Mouse (Mus musculus) limb, embryonic 13.5 days (tissue): ENCODE data around the gene Ube2m. TPM values are rescaled to one million over a fixed set of nuclear protein-coding genes. Genes with fewer than 3 reads are reported as not detected.

Experiments used
- ATAC-seq: fragments of 200-750 bp; cut with Nextera tagmentation; 2 replicates; pipeline ENCODE4 v1.8.0; 2017; ENCODE audit warnings: low read depth, moderate number of reproducible peaks, moderate TSS enrichment; ENCODE audit not compliant: low FRiP score
- H3K27ac ChIP-seq: fragments of 300-500 bp; sonication (generic); 2 replicates; pipeline ENCODE4 v1.5.1; 2015; ENCODE audit warnings: inconsistent platforms, mild to moderate bottlenecking, moderate library complexity
- H3K27me3 ChIP-seq: fragments of 300-500 bp; sonication (generic); 2 replicates; pipeline ENCODE4 v1.6.1; 2015; ENCODE audit warnings: mild to moderate bottlenecking, inconsistent platforms
- H3K36me3 ChIP-seq: fragments of 300-500 bp; sonication (generic); 2 replicates; pipeline ENCODE4 v1.6.1; 2015; ENCODE audit warnings: inconsistent platforms, mild to moderate bottlenecking, moderate library complexity
- H3K4me1 ChIP-seq: fragments of 300-500 bp; sonication (generic); 2 replicates; pipeline ENCODE4 v1.6.1; 2015; ENCODE audit warnings: inconsistent platforms
- H3K4me2 ChIP-seq: fragments of 300-500 bp; sonication (generic); replicated peaks from 2 replicates; pipeline ENCODE4 v1.6.1; 2015; ENCODE audit warnings: inconsistent platforms, mild to moderate bottlenecking, moderate library complexity
- H3K4me3 ChIP-seq: fragments of 300-500 bp; sonication (generic); 2 replicates; pipeline ENCODE4 v1.5.1; 2015; ENCODE audit warnings: moderate library complexity, mild to moderate bottlenecking, inconsistent platforms
- H3K9ac ChIP-seq: fragments of 300-500 bp; sonication (generic); 2 replicates; pipeline ENCODE4 v1.6.1; 2015; ENCODE audit warnings: mild to moderate bottlenecking, inconsistent platforms
- H3K9me3 ChIP-seq: fragments of 300-500 bp; sonication (generic); 2 replicates; pipeline ENCODE4 v1.6.1; 2016; ENCODE audit warnings: inconsistent platforms
- WGBS: fragments of 180-500 bp; shearing (Covaris S2); methylation state at CpG from one replicate; pipeline ENCODE4 v1.1.7; 2015; 5-methylcytosine and 5-hydroxymethylcytosine counted together
- polyA plus RNA-seq: library from polyadenylated mRNA; unstranded; fragments of >200 nt; fragmentation: Nextera tagmentation; extraction: Ambion mirVana; gene quantifications from 2 replicates; pipeline ENCODE4 v1.2.1, GENCODE M21; 2015

Ube2m gene
- polyA plus RNA-seq, 1 experiment from 2014 or later, result 100 TPM

DNA sequence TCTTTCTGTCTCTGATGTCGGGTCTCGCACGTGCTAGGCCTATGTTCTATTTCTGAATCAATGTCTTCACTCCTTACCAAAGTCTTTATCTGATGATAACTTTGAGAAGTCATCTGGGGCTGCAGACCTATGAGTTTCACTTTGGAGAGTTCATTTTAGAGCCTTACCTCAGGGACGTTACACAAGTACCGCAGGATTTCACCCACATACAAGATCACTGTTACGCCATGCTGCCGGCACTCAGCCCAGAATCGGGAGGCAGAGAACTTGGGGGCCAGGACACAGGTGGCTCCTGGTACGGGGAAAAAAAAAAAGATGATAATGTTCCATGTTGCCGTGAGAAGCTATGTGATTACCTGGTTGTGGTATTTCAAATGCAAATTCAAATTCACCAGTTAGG lies 44.9 kb downstream of the Ube2m start:
- Histone ChIP-seq H3K36me3 (no peaks in the 10 kb centered on the region), H3K4me1 (no peaks in the 10 kb centered on the region), H3K27ac (no peak overlapping the region), H3K9ac (no peak overlapping the region), H3K4me2 (no peak overlapping the region), H3K27me3 (no peaks in the 10 kb centered on the region), H3K9me3 (no peaks in the 10 kb centered on the region), H3K4me3 (no peak overlapping the region)
- 87% methylated on average over 10 of the region's 10 CpGs for WGBS
- no peak for ATAC-seq

DNA sequence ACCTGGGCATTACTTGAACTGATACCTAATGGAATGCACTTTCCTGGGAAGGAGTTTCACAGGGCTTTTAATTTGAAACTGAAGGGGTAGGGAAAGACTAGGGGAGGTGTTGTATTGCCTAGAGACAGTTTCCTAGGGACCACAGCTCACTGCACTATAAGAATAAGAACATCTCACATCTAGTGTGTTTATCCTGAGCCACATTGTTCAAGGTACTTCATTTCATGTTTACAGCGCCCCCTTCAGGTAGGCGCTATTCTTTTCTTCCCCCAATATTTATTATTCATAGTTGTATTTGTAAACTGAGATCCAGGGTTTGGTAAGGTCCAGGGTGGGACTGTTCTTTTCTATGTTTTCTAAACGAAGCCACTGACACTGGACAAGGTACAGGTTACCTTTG lies 45.9 kb downstream of the Ube2m start:
- no peak for ATAC-seq

DNA sequence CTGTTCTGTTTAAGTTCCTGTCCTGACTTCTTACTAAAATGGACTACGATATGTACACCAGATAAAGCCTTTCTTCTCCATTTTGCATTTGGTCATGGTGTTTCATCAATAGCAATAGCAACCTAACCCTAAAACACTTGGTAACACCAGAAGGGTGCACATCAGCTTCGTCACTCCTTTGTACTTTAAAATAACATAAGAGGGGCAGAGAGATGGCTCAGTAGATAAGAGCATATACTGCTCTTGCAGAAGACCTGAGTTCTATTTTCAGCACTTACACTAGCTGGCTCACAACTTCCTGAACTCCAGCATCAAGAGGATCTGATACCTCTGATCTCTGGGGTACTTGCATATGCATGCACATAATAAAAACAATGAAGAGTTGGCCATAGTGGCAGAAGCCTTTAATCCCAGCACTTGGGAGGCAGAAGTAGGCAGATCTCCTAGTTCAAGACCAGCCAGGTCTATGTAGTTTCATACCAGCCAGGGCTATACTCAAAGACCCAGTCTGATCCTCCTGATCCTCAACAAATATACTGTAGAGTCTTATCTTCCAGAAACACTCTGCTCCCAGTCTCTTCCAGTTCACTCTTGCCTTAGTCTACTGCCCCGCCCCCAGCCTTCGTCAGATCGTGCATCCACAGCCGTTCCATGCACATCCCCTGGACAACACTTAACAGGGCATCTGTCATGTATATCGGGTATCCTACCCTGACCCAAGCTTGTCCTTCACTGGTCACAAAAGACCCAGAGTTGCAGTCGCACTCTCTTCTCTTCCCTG lies 50.5 kb downstream of the Ube2m start:
- Histone ChIP-seq H3K4me2 (no peak overlapping the region), H3K27me3 (no peaks in the 10 kb centered on the region), H3K27ac (no peak overlapping the region), H3K4me1 (no peaks in the 10 kb centered on the region), H3K9me3 (no peaks in the 10 kb centered on the region), H3K36me3 (peaks cover 3% of the 10 kb centered on the region; the same call in 1 of the 2 replicates), H3K4me3 (no peak overlapping the region), H3K9ac (no peak overlapping the region)
- no peak for ATAC-seq
- WGBS, result 77% methylated on average over 8 of the region's 8 CpGs

More for the DNA sequence above, 45.9 kb downstream of the Ube2m start:
- no peak overlapping the region for H3K4me2 ChIP-seq
- H3K9ac ChIP-seq, result no peak overlapping the region
- H3K36me3 ChIP-seq, result no peaks in the 10 kb centered on the region
- H3K4me1 ChIP-seq, result no peaks in the 10 kb centered on the region
- H3K27me3 ChIP-seq, result no peaks in the 10 kb centered on the region
- no peaks in the 10 kb centered on the region for H3K9me3 ChIP-seq
- 5% methylated on average over 3 of the region's 3 CpGs for WGBS
- H3K4me3 ChIP-seq, result no peak overlapping the region
- H3K27ac ChIP-seq, result no peak overlapping the region

DNA sequence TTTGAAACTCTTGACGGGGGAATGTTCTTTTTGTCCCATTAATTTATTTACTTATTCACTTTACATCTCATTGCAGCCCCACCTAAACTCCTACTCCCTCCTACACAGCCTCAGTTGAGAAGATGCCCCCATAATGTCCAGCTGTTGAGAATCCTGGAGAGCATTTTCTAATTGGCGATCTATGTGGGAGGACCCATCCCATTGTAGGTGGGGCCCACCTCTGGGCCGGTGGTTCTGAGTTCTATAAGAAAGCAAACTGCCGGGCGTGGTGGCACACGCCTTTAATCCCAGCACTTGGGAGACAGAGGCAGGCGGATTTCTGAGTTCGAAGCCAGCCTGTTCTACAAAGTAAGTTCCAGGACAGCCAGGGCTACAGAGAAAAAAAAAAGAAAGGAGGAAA lies 51.2 kb downstream of the Ube2m start:
- H3K27ac ChIP-seq, result no peak overlapping the region
- no peak overlapping the region for H3K9ac ChIP-seq
- 81% methylated on average over 8 of the region's 8 CpGs for WGBS
- H3K4me1 ChIP-seq, result no peaks in the 10 kb centered on the region
- no peak overlapping the region for H3K4me2 ChIP-seq
- H3K36me3 ChIP-seq, result peaks cover 10% of the 10 kb centered on the region
- H3K9me3 ChIP-seq, result no peaks in the 10 kb centered on the region
- no peak overlapping the region for H3K4me3 ChIP-seq
- no peak for ATAC-seq
- no peaks in the 10 kb centered on the region for H3K27me3 ChIP-seq

DNA sequence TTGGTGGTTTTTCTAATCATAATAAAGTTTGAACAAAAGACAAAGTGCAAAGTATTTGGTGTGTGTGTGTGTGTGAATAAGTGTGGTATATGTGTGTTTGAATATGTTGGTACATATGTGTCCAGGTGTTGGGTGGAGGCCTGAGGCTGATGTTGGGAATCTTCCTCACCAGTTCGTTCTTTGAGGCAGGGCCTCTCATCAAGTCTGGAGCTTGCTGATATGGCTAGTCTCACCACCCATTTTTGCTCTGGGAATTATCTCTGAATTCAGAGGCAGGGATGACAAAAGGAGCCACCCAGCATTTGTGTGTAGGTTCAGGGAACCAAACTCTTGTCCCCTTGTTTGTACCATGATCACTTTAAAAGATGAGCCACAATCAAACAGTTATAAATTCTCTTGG lies 52.4 kb downstream of the Ube2m start:
- Histone ChIP-seq H3K4me2 (no peak overlapping the region), H3K36me3 (peaks cover 13% of the 10 kb centered on the region), H3K9me3 (no peaks in the 10 kb centered on the region), H3K27ac (no peak overlapping the region), H3K9ac (no peak overlapping the region), H3K4me1 (no peaks in the 10 kb centered on the region), H3K4me3 (no peak overlapping the region), H3K27me3 (no peaks in the 10 kb centered on the region)
- 88% methylated on average over 1 of the region's 1 CpGs for WGBS
- ATAC-seq, result no peak

Other genes with a start within 250 kb of the Ube2m start
- gene Zscan18, start 234.6 kb downstream of the Ube2m start, polyA plus RNA-seq, result 13.2 and 14.4 TPM in 2 replicates
- gene Zfp329, start 219.4 kb downstream of the Ube2m start, polyA plus RNA-seq, result 17.5 TPM in 2 replicates
- 38.8 and 43.6 TPM in 2 replicates for gene Zfp110, start 203.5 kb downstream of the Ube2m start, polyA plus RNA-seq
- 6.4 and 7.3 TPM in 2 replicates for gene Zfp128, start 157.1 kb downstream of the Ube2m start, polyA plus RNA-seq
- 15.8 and 20.9 TPM in 2 replicates for gene Zscan22, start 140.5 kb downstream of the Ube2m start, polyA plus RNA-seq
- gene Rps5, start 116.0 kb downstream of the Ube2m start, polyA plus RNA-seq, result 1,044 and 1,066 TPM in 2 replicates
- 0.42 and 0.64 TPM in 2 replicates for gene Rnf225, start 110.9 kb downstream of the Ube2m start, polyA plus RNA-seq
- 12.6 and 13.6 TPM in 2 replicates for gene Zfp324, start 72.4 kb downstream of the Ube2m start, polyA plus RNA-seq
- gene Zfp446, start 60.4 kb downstream of the Ube2m start, polyA plus RNA-seq, result 10.5 and 10.8 TPM in 2 replicates
- 0.08 and 0.34 TPM in 2 replicates for gene Slc27a5, start 40.1 kb downstream of the Ube2m start, polyA plus RNA-seq
- gene Trim28, start 39.2 kb downstream of the Ube2m start, polyA plus RNA-seq, result 316 and 329 TPM in 2 replicates
- gene Zbtb45, start 28.2 kb downstream of the Ube2m start, polyA plus RNA-seq, result 28.0 and 29.6 TPM in 2 replicates
- 127 and 133 TPM in 2 replicates for gene Chmp2a, start 3.5 kb downstream of the Ube2m start, polyA plus RNA-seq
- 3.2 and 3.8 TPM in 2 replicates for gene Mzf1, start 16.5 kb upstream of the Ube2m start, polyA plus RNA-seq
- gene Vmn1r85, start 56.9 kb upstream of the Ube2m start, polyA plus RNA-seq, result not detected in 2 replicates
- not detected in 2 replicates for gene Vmn1r86, start 81.6 kb upstream of the Ube2m start, polyA plus RNA-seq
- not detected in 2 replicates for gene Vmn1r87, start 101.9 kb upstream of the Ube2m start, polyA plus RNA-seq
- gene Vmn1r88, start 121.3 kb upstream of the Ube2m start, polyA plus RNA-seq, result not detected in 2 replicates
- gene Vmn1r89, start 174.7 kb upstream of the Ube2m start, polyA plus RNA-seq, result not detected in 2 replicates
- gene Lig1, start 239.0 kb upstream of the Ube2m start, polyA plus RNA-seq, result 116 and 123 TPM in 2 replicates
- gene Zswim9, start 240.4 kb upstream of the Ube2m start, polyA plus RNA-seq, result 11.8 and 16.0 TPM in 2 replicates